Mouse (Mus musculus) gastrocnemius, postnatal 4 days (tissue): ENCODE results near the gene Dgkz. TPM values are rescaled to one million over a fixed set of nuclear protein-coding genes. Genes with fewer than 3 reads are reported as not detected.
A peak's percentile ranks its signal among the peaks of the same experiment; 100 is the strongest.

Experiments
- DNase-seq, 2 experiments: peaks; one replicate each; pipeline ENCODE4 v3.0.0; 2021 to 2022; ENCODE audit warnings: low spot score in 2 of 2, mixed read lengths in 2 of 2
- total RNA-seq, 2 experiments: library from RNA; stranded (reverse); gene quantifications; 2 replicates each; pipeline ENCODE4 v1.2.3; 2021

Dgkz gene
- total RNA-seq, 2 experiments from 2014 or later = 96.0 to 121 TPM

- DNase-seq = no peak
Measured at GRCm38 (mm10) chr2:91997905-91998608, 22.4 kb upstream of the Dgkz start.

- DNase-seq = no peak
Measured at GRCm38 (mm10) chr2:91996006-91996405, 20.3 kb upstream of the Dgkz start.

- DNase-seq = no peak
Measured at GRCm38 (mm10) chr2:91993409-91993808, 17.7 kb upstream of the Dgkz start.

GRCm38 (mm10) chr2:91989750-91990149 is 14.1 kb upstream of the Dgkz start:
- no peak for DNase-seq

GRCm38 (mm10) chr2:91987542-91987941 is 11.9 kb upstream of the Dgkz start:
- DNase-seq = peak; percentile 64 to 78

GRCm38 (mm10) chr2:91986071-91986470 is 10.4 kb upstream of the Dgkz start:
- DNase-seq = no peak

GRCm38 (mm10) chr2:91984906-91985525 is 9.4 kb upstream of the Dgkz start:
- DNase-seq = no peak

- no peak for DNase-seq
Measured at GRCm38 (mm10) chr2:91984439-91984838, 8.8 kb upstream of the Dgkz start.

- DNase-seq = no peak
Measured at GRCm38 (mm10) chr2:91980830-91981229, 5.2 kb upstream of the Dgkz start.

- DNase-seq = no peak
Measured at GRCm38 (mm10) chr2:91980245-91980644, 4.6 kb upstream of the Dgkz start.

GRCm38 (mm10) chr2:91978547-91978946 is 2.9 kb upstream of the Dgkz start:
- DNase-seq = no peak

GRCm38 (mm10) chr2:91977960-91978359 is 2.3 kb upstream of the Dgkz start:
- no peak for DNase-seq

GRCm38 (mm10) chr2:91973416-91974135 is 2.1 kb downstream of the Dgkz start:
- DNase-seq = no peak

- no peak for DNase-seq
Measured at GRCm38 (mm10) chr2:91972121-91972566, 3.5 kb downstream of the Dgkz start.

- no peak for DNase-seq
Measured at GRCm38 (mm10) chr2:91971231-91972097, 4.2 kb downstream of the Dgkz start.

GRCm38 (mm10) chr2:91967962-91968361 is 7.7 kb downstream of the Dgkz start:
- DNase-seq = no peak

- no peak for DNase-seq
Measured at GRCm38 (mm10) chr2:91966367-91966766, 9.3 kb downstream of the Dgkz start.

- DNase-seq = no peak
Measured at GRCm38 (mm10) chr2:91965417-91965816, 10.2 kb downstream of the Dgkz start.

- DNase-seq = no peak
Measured at GRCm38 (mm10) chr2:91964610-91965204, 11.0 kb downstream of the Dgkz start.

- DNase-seq = peak; percentile 98
Measured at GRCm38 (mm10) chr2:91963443-91963932, 12.2 kb downstream of the Dgkz start.
